Mouse (Mus musculus) 3134 (cell line): ENCODE results near the gene Flvcr2.

Experiments
- DNase-seq: peaks from one replicate; pipeline ENCODE4 v3.0.0-alpha.2; 2011; ENCODE audit warnings: low spot score; ENCODE audit not compliant: insufficient read length; ENCODE audit errors: extremely low read depth

Gene Flvcr2

DNA sequence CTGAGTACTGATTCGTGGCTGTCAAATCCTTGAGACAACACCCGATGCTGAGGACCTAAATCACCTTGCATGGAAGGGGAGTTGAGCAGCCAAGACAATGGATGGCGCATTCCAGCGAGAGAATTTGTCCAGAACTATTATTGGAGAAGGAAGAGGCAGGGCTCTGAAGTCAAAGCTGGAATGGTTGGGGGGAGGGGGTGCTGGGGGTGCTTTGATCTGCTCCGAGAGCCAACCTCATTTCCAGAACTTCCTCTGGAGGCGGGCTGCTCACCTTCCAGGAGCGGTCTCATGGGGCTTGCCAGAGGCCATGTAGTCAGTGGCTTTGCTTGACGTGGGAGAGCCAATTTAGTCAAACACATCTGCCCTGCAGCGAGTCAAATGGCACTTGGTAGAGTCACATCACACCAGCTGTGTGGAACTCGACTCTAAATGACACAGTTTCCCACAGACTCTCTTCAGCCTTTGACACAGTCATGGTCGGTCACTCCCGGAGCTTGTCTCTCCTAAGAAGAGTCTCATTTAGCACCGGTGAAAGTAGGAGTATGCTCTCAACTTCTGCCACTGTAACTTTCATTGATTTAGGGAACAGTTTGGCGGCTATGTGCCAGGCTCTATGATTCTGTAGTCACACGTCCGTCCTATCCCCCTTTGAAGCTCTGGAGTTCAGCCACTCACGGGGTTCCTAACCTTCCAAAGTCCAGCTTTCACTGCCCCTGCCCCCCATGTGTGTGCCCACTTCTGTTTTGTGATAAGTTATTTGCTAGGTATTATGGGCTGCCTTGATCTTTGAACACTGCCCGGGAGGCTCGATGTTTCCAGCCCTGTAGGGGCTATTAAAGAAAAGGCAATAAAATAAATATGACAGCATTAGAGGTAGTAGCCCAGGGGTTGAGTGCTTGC, 38.8 kb downstream of the Flvcr2 start:
- no peak for DNase-seq

DNA sequence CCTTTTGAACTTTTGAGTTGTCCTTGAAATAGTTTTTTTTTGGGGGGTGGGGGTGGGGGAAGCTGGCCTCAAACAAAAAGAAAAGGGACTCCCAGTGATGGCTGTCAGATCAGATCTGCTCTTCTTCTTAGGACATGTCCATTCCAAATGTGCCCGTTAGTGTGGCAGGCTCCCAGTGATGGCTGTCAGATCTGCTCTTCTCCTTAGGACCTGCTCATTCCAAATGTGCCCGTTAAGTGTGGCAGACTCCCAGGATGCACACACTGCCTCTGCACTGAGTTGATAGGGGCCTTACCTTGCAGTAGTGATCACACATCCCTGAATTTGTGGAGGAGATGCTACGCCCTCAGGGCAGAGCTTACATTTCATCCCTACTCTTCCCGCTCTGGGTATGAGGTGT, 45.8 kb downstream of the Flvcr2 start:
- no peak for DNase-seq

DNA sequence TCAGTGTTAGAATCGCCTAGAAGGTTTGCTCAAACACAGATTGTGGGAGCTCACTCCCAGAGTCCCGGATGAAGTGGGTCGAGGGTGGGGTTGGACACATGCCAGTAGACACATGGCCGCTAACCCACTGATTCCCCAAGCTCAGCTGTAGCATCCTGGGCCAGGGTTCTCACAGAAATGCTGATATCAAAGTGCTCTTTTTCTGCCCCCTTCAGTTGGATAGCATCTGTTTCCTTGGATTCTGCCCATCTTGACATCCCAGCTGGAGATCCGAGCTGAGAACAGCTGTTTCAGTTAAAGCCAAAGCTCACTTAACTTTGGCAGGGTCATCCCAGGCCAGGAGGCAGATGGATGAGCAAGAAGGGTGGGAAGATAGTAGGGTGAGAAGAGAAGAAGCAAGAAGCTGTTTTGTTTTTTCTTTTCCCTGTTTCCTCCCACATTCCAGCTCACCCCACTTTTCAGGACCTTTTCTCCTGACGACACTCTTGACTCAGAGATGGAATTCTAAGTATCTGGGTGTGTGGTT, 46.5 kb downstream of the Flvcr2 start:
- DNase-seq = no peak

DNA sequence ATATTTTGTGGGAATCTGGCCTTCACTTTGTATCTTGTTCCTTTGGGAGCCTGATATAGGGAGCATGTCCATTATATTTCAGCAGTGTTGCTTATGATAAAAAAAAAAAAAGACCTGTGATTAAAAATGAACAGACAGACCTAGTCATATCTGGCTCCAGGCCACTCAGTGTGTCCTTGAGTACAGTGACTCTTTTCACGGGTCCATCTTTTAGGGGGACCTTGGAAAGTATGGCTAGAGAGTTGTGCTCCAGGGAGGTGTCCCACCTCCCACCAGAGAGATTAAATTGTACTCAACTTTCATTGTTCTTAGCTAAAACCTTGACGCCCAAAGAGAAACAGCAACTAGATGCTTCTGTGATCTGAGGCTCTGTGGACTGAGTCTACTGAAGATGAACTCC, 47.8 kb downstream of the Flvcr2 start:
- DNase-seq = no peak

DNA sequence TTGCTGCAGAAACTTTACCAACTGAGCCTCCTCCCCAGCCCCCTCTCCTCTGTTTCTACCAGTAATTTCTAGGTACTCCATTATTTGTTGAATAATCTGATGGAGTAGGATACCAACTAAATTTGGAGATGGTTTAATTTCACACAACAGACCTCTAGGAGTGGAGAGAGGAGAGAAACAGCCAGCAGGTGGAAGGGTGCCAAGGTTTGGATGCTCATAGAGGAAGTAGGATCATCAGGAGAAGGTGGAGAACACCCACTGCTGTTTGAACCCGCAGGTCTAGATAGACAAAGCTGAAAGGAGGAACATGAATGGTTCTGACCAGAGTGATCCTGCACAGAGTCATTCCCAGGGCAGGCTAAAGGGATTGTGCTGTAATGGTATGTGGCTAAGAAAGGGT, 49.2 kb downstream of the Flvcr2 start:
- DNase-seq = no peak

DNA sequence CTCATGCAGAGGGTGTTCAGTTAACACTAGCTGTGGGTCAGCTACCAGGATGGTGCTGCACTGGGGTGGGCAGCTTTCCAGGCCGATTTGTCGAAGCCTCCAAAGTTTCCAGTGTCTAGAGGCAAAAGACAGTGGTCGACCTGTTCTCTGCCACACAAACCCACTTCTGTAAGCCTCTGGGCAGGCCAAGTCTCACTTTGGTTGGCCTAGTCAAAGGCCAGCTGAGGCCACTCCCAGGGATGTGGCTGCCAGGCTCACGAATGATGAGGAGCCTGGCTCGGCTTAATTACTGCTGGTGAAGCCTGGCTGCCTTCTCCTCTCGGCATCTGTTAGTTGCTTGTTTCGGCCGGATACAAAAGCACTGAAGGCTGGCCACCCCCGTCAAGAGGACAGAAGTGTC, 53.7 kb downstream of the Flvcr2 start:
- DNase-seq = no peak

DNA sequence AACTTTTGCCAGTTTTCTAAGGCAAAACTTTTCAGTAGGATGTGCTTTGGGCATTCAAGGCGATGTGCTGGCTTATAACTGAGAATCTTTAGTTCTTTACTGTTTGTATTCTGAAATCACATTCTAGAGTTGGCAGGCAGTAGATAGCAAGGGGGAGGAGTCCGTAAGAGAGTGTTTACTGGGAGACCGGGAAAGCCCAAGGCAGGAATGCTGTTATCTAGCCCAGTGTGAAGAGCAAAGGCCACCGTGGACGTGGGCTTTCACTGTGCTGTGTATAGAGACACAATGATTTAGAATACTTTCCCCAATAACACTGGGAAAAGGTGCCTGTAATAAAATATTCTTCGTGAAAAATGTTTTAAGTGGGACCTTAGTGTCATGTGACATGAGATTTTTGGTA, 63.4 kb downstream of the Flvcr2 start:
- DNase-seq = no peak

DNA sequence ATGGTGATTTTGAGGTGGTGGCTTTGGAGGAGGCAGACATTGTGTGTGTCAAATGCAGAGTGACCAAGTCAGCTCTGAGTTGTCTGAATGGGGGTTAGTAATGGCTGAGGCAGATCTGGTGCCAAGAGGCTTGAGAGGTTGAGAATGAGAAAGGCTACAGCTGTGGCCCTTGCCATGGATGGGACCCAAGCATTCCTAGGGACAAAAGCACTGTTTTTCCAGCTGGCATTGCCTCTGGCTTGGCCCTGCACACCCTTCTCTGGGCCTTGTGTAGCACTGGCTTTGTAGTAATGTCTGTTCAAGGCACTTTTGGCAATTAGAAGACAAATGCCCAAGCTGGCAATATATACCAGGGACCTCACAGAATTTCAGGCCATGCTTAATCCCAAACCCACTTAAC, 64.6 kb downstream of the Flvcr2 start:
- no peak for DNase-seq

DNA sequence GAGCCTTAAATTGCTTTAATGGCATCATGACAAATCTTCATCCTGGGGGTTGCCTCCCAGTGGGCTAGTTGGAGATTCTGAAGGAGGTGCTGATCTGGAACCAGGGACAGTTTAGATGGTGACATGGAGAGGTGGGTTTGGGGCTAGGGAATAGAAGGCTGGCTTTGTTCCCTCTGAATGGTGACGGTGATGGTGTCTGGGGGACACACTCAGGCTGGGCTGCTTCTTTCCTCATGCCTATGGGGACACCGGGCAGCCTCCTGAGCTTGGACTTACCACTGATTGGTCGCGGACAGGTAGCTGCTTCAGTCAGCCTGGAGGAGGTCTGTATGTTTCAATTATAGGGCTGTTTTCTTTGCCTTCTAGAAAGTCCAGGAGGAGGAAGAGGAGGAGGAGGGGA, 65.3 kb downstream of the Flvcr2 start:
- DNase-seq = no peak

DNA sequence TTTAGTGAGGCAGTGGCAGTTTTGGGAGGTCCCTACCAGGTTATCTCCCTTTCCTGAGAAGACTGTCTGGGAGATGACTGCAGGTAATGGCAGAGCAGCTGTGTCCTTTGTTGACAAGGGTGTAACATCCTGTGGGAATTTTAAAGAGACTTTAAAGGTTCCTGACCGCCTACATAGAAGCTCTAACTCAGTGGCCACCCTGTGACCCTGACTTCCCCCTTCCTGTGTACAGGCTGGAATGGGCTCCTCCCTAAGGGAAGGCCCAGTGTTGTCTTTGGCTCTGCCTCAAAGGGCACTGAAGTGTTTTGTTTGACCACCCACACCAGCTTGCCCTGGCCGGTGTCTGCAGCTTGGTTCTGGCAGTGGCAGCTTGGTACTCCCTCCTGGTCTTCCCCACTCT, 67.3 kb downstream of the Flvcr2 start:
- DNase-seq = no peak

DNA sequence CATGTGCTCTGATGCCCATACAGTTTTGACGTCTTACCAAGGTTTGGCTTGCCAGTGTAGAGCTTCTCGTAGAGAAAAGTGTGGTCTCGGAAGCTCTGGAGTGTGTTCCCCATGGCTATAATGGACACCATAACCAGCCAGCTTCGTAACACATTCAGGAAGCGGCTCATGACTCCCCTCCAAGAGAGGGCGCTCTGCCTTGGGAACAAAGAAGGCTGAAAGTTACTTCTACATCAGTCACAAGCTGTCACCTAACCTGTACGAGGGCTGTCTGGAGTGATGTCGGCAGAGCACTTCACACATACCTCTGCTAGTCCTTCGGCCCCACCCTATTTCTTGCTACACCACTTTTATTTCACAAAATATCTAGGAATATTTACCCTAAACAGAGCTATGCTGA, 75.7 kb downstream of the Flvcr2 start:
- DNase-seq = no peak

DNA sequence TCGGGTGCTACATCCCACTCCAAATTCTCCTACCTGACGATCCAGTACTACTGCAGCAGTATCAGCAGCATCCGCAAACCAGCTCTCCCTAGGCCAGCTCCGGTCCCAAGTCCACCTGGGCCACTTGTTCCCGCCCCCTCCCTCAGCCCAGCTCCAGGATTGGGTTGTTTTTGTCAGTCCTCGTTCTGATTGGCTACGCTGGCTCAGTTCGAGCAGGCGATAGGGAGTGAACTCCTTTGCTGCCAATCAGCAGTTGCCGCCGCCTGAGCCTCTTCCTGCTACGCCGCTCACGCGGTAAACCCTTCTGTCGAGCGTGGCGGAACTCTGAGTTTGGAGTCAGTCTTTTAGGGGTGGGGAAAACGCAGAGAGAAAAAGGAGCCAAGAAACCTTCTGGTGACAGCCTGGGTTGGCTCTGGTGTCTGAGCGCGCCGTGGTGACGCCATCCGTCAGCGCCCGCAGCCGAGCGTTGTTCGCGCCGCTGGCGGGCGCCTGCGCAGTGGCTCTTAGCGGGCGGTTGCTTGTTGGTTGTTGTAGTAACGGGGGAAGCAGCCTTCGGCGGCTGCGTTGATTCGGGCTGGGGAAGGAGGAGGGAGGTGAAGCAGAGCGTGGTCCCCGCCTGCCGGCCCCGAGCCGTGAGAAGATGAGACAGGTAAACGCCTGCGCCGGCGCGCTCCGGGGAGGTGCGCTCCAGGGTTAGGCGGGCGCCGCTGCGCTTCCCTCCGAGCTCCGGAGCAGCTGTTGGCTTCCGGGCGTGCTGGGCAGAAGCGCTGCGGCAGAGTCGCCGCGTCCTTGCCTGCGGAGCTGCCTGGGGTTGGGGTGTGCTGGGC, 78.3 kb downstream of the Flvcr2 start, which contains the start of the genes Erg28 and Ttll5:
Erg28 (minus strand) TSS at position 113 of the 827 bp plus-strand sequence.
Ttll5 (plus strand) TSS at position 222 of the 827 bp plus-strand sequence.
- peak; percentile 98 for DNase-seq

DNA sequence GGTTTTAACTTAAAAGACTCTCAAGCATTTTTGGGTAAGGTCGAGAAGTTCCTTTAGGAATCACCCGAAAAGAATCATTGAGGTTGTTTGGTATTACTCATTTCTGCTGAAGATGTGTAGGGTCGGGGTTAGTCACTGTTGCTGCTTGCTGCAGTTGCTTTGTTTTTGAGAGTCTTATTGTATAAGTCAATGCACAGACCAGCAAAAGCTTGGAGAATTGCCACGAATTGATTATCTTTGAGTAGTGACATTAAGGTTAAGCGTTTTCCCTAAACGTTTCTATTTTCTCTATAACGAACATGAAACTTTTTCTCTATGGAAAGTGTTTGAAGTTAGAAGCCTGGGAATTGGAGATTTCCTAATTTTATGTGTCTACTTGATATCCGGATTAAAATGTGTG, 79.0 kb downstream of the Flvcr2 start:
- no peak for DNase-seq

DNA sequence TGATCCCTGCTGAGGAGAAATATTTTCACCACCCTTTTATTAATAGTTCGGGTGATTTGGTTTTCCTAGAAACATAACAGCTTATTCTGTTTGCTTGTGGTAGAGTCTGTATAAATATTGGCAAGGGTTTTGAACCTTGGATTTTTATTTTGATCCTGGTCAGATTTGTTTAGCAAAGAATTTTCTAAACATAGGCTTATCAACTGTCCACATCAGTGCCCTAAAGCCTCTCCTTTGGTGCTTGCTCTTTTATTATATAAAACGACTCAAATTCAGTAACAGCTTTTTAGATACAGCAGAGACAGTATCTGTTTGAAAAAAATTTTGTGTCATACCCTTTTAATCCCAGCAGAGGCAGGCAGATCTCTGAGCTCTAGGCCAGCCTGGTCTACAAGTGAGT, 79.5 kb downstream of the Flvcr2 start:
- no peak for DNase-seq

DNA sequence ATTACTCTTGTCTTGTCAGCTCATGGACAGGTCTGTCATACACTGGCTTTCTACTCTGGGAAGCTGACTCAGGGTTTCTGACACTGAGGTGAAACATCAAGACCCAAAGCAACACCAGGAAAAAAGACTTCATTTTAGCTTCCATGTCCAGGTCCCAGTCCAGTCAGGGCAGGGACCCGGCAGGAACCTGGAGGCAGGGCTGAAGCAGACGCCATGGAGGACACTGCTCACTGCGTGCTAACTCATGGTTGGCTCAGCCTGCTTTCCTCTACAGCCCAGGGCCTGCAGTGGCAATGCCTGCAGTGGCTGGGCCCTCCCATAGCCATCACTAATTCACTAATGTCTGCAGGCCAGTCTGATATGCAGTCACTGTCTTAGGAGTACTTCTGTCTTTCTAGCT, 82.5 kb downstream of the Flvcr2 start:
- no peak for DNase-seq

DNA sequence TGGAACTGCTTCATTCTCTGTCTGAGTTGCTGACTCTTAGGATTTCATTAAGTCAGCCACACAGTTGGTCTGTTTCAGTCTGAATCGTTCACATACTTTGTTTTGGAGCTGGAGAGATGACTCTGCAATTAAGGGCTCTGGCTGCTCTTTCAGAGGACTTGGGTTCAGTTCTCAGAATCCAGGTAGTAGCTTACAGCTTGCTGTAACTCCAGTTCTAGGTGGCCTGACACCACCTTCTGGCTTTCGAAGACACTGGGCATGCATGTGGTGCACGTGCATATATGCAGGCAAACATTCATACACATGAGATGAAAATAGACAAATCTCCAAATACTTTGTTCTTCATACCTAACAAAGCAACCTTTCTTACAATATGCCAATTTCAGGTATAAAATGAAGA, 83.5 kb downstream of the Flvcr2 start:
- no peak for DNase-seq

DNA sequence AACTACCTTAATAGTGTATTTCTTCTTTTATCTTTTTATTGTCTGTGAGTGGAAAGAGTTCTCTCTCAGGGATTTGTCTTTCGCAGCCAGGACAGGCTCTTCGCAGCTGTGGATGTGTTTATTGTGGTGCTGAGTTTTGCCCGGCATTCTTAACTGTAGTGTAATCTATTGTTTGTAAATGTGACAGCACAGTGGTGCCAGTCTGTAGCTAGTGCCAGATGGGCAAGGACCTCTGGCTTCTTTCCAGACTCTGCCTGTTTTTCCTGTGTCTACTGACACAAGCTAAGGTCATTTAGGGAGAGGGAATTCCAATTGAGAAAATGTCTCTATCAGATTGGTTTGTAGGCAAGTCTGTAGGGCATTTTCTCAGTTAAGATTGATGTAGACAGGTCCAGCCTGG, 84.4 kb downstream of the Flvcr2 start:
- no peak for DNase-seq

DNA sequence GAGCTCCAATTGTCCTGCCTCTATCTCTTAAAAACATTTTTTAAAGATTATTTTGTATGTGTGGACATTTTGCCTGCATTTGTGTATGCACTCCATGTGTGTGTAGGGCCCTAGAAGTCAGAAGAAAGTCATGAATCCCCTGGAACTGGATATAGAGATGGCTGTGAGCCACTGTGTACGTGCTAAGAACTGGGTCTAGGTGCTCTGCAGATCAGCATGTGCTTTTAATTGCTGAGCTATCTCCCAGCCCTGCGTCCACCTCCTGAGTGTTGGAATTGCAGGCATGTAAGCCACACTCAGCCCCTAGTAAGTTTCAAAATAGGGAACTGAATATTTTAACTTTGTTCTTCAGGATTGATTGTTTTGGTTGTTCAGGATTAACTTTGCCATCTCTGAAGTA, 88.2 kb downstream of the Flvcr2 start:
- DNase-seq = no peak

DNA sequence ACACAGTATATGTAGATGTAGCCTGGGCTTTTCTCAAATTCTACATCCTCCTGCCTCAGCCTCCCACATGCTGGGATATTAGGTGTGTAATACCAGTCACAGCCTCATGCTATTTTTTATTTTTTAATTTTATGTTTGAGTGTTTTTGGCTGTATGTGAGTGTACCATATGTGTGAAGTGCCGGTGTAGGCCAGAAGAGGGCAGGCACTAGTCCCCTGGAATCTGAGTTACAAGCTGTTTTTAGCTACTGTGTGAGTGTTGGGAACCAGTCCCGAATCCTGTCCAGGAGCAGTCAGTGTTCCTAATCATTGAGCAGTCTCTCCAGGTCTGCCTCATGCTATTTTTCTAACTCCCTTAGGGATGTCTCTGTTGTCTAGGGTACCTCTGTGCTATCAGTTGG, 91.4 kb downstream of the Flvcr2 start:
- no peak for DNase-seq

DNA sequence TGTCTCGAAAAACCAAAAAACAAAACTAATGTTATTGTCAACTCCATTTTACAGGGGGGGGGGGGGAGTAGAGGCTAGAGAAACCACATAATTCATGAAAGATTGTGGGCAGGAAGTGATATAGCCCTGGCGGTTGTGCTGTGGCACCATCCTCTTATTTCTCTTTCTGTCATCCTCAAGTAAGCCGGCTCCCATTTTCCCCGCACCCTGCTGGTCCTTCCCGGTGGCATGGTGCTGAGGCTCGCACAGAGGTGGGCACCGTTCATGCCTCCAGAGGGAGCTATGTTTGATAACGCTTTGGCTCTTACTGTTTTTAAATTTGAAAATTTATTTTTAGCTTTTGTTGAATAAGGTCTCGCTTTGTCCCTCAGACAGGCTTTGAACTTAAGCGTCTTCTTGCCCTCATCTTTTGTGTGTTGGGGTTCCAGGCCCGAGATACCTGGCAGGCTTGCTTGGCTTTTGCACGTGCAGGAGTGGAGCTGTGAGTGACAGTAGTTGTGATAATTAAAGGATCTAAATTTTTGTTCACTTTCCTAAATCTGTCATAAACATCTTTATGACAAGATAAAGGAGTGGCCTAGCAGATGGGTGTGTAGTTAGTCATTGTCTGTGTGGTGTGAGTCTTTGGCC, 93.1 kb downstream of the Flvcr2 start:
- DNase-seq = no peak
